Mouse (Mus musculus) heart, postnatal 10 days (tissue): ENCODE measurements around the gene Dgat2. TPM values are rescaled to one million over a fixed set of nuclear protein-coding genes. Genes with fewer than 3 reads are reported as not detected.

Experiments used
- DNase-seq, 2 experiments: peaks; one replicate each; pipeline ENCODE4 v3.0.0; 2021
- intact Hi-C: fragments of 180-260 bp; cut with DNase I; formaldehyde crosslinking; loops from one replicate; pipeline ENCODE4 v1.15.1; 2025
- total RNA-seq, 2 experiments: library from RNA; stranded (reverse); gene quantifications; 2 replicates each; pipeline ENCODE4 v1.2.3; 2021

Gene Dgat2
- total RNA-seq, 2 experiments from 2014 or later: 154 to 202 TPM

DNA sequence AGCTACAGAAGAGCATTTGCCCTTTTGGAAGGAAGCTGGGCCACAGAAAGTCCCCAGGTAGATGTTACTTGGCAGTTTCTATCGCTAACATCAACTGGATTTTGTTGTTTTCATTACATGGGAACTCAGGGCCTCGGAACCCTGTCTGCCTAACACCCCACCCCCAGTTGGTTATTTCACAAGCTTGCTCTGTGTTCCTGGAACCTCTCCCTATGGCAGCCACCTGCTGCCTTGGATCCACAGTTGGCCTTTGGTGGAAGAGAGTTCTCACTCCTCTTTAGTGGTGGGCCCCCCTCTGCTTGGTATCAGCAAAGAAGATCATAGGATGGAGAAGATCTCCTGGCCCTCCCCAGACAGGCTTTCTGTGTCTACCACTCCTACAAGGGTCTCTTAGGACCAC lies 16.3 kb upstream of the Dgat2 start:
- no peak for DNase-seq
- intact Hi-C loops: no loop called here

- intact Hi-C loops: no loop called here
- no peak for DNase-seq
Measured at GRCm38 (mm10) chr7:99194511-99194910, 12.0 kb upstream of the Dgat2 start.

DNA sequence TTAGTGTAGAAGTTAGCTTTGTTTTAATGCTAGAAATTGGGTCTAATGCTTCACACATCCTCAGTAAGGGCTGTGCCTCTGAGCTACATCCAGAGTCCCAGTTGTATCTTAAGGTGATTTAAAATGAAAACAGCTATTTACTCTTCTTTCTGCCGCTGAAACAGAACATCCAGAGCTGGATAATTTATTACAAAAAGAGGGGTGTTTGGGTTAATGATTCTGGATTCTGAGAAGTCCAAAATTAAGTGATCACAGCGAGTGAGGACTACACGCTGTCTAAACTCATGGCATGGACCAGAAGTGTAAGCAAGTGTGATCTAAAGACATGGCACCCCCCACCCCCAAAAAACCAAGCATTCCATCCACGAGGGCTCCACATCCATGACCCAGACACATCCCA lies 11.4 kb upstream of the Dgat2 start:
- DNase-seq: no peak
- intact Hi-C loops: no loop called here

- intact Hi-C loops: no loop called here
Measured at GRCm38 (mm10) chr7:99191411-99191810, 8.9 kb upstream of the Dgat2 start.

GRCm38 (mm10) chr7:99189885-99190284 lies 7.4 kb upstream of the Dgat2 start:
- no peak for DNase-seq
- intact Hi-C loops: no loop called here

More at GRCm38 (mm10) chr7:99191411-99191810, 8.9 kb upstream of the Dgat2 start:
- DNase-seq: no peak

DNA sequence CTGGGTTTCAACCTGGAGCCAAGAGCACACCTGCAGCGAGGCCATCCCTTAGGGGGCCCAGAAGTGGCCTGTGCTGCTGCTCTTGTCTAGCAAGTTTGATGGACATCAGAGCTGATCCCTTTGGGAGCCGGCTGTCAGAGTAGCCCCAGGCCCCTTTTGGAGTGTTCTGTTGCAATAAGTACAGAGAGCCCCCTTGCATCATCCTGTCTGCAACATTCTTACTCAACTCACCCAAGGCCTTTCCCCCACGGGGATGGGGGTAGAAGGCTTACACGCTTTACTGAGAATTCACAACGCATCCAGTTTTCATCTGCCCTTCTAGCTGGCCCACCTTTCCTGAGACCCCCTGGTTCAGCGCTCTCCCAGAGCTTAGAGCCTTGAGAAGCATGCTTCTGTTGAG lies 6.1 kb upstream of the Dgat2 start:
- DNase-seq: no peak
- intact Hi-C loops: no loop called here

- intact Hi-C loops: no loop called here
- DNase-seq: peak in 1 of 2 experiments; percentile 46
Measured at GRCm38 (mm10) chr7:99187451-99187850, 4.9 kb upstream of the Dgat2 start.

GRCm38 (mm10) chr7:99185405-99185804 lies 2.9 kb upstream of the Dgat2 start:
- intact Hi-C loops: no loop called here
- DNase-seq: no peak

DNA sequence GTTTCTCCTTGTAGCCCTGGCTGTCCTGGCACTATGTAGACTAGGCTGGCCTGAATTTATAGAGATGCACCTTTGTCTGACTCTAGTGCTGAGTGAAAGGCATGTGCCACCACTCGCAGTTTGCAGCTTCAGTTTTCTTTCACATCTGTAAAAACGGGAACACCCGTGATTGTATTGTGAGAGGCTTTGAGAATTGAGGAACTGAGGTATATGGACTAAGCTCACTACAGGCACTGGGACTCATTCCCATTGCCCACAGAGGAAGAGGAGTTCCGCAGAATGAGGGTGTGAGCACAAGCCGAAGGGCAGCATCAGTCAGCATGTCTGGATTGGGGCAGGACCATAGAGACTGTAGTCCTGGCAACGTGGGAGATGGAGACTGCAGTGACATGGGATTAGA lies 1.2 kb upstream of the Dgat2 start:
- DNase-seq: no peak
- intact Hi-C loops: loop anchor here (2.0 to 5.0 kb wide), 2 partner anchors 31 to 44 kb away; no protein-coding TSS in a partner anchor

GRCm38 (mm10) chr7:99181619-99182431 lies 694 bp downstream of the Dgat2 start:
- peak in 1 of 2 experiments; percentile 31 for DNase-seq
- intact Hi-C loops: loop anchor here (2.0 to 5.0 kb wide), 2 partner anchors 29 to 45 kb away; no protein-coding TSS in a partner anchor

GRCm38 (mm10) chr7:99180162-99180561 lies 2.4 kb downstream of the Dgat2 start:
- DNase-seq: no peak
- intact Hi-C loops: loop anchor here (5.0 kb wide), 1 partner anchor 47 kb away; no protein-coding TSS in a partner anchor

DNA sequence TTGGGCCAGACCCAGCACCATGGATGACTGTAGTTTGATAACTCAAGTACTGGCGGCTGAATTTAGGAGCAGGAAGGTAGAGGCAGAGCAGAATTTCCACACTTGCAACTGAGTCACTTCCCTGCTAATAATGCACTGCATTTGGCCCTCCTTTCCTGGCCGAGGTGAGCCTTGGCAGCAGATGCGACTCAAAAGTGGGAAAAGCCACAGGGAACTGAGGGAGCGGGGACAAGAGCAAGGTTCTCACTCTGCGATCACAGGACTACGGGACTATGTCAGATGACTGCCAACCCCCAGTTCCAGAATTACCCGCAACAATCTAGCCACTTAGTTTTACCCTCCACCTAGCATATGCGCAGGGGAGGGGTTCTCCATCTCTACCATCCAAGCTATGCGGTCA lies 3.2 kb downstream of the Dgat2 start:
- no peak for DNase-seq
- intact Hi-C loops: no loop called here

DNA sequence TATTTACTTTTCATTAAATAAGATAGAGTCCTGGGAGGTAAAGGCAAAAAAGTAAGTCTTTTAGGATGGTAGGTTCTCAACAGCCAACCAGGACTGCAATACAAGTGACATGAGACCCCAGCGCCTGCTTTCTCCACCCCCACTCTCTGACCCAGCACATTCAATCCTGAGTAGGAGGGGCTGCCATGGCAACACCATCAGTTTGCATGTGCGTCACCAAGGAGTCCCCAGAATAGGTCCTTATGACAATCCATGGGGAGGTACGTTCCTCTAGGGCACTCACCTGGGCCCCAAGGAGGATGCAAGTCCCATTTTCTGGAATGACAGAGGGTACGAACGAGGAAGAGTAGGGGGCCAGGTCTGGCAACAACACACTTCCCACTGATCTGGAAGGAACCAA lies 5.1 kb downstream of the Dgat2 start:
- DNase-seq: no peak
- intact Hi-C loops: no loop called here

- intact Hi-C loops: no loop called here
- no peak for DNase-seq
Measured at GRCm38 (mm10) chr7:99175666-99176065, 6.9 kb downstream of the Dgat2 start.

- intact Hi-C loops: no loop called here
- no peak for DNase-seq
Measured at GRCm38 (mm10) chr7:99175118-99175517, 7.4 kb downstream of the Dgat2 start.

DNA sequence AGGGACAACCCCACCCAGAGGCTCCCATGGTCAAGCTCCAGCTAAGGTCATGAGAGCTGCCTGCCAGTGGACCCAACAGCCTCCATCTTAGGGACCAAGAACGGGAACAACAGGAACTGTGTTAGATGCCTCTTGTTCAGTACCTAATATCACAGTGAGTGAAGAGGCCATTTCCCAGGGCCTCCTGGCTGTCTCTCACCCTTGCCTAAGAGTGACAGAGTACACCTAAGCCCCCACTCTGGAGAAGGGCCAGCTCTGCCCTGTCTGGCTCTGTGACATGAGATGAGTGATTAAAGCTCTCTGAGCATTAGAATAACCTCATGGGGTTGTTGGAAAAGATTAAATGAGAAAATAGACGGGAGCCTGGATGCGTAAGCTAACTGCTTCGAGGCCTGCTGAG lies 8.5 kb downstream of the Dgat2 start:
- intact Hi-C loops: no loop called here
- DNase-seq: no peak

GRCm38 (mm10) chr7:99172898-99173297 lies 9.6 kb downstream of the Dgat2 start:
- intact Hi-C loops: no loop called here
- peak; percentile 66 to 69 for DNase-seq

DNA sequence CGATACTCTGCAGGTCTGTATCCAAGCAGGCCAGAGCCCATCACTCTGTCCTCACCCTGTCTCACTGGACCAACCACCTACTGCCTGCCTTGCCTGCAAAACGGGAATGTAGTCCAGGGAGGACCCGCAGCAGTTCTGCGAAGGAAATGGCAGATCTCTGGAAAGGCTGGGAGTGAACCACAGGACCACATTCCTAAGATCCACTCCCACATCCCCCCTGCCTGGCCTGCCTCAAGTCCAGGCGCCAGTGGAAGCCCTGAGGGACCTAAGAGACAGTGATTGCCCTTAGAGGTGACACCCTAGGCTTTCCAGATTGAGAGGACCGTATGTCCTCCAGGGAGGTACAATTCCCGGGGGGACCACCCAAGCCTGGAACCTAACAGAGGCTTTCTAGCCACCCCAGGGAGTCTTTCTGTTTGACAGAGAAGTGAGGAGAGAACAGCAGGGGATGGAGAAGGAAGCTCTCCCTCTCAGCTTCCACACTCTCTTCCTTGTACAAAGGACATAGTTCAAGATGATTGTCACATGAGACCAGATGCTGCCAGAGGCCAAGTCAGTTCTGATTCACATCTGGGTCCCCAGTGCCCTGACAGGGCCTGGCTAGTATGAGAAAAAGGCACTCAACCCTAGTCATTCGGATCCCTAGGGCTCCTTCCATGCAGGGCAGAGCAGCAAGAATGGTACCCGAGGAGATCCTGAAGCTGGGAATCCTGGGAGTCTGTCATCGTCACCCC lies 10.6 kb downstream of the Dgat2 start:
- no peak for DNase-seq
- intact Hi-C loops: no loop called here

DNA sequence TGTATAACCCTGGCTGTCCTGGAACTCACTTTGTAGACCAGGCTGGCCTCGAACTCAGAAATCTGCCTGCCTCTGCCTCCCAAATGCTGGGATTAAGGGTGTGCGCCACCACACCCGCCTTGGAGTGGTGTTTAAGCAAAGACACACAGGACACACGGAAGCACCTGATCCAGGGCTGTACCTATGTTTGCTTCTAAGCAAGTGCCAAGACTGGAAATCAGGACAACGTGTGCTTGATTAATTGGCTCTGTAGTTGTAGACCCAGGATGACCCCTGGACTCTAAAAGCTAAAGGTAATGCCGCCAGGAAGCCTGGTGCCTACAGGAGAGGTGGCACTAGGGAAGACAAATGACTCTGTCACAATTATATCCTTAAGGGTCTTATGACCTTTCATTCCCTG lies 12.0 kb downstream of the Dgat2 start:
- intact Hi-C loops: no loop called here
- DNase-seq: no peak

DNA sequence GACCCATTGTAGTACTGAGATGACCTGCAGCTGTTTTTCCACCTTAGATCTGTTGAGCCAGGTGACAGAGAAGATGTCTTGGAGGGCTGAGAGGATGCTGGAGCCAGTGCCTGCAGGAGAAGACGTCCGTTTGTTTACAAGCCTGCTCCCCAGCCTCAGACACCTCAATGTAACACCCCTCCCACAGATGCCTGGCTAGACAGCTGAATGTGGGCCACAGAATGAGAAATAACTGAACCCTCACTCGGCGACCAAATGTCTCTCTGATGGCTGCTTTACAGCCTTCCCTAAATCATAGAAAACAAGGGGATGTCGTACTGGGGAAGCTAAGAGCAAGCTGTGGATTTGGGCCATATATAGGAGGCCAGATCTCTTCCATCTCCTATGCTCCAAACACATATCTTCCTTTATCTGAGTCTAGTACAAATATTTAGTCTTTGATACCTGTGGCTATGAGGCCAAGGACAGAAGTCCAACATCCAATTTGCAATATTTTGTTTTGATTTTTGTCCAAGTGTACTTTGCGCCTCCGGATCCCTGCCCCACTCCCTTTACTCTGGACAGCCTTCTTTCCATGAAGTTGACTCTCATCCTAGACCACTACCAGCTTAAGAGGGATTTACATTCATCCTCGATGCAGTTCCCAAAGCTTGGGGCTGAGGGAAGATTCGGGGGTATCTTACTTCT lies 12.7 kb downstream of the Dgat2 start:
- no peak for DNase-seq
- intact Hi-C loops: no loop called here

DNA sequence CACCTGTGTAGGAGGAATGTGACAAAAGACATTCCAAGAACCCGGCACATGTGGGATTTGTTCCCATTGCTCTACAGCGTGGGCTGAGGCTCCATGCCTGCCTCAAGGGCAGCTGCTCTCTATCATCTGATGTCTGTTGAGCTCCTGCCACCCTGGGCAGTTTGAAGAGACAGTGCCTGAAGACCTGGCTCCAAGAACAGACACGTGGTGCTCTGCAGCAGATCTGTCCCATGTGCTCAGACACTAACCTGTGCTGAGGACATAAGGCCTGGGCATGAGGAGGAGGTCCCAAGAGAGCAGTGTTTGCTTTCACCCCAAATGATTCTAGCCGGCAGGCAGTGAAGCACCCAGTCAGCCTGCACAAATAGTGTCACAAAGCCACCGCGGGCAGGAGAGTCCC lies 13.8 kb downstream of the Dgat2 start:
- intact Hi-C loops: no loop called here
- no peak for DNase-seq
